Mouse (Mus musculus) hindbrain, embryonic 11.5 days (tissue): ENCODE results near the gene Prrc2a. TPM values are rescaled to one million over a fixed set of nuclear protein-coding genes. Genes with fewer than 3 reads are reported as not detected.
A peak's percentile ranks its signal among the peaks of the same experiment; 100 is the strongest.

ENCODE experiments used
- ATAC-seq: fragments of 200-750 bp; cut with Nextera tagmentation; 2 replicates; pipeline ENCODE4 v1.8.0; 2017; ENCODE audit warnings: mild to moderate bottlenecking, moderate TSS enrichment, moderate library complexity; ENCODE audit not compliant: low FRiP score
- DNase-seq: peaks from one replicate; pipeline ENCODE4 v3.0.0-alpha.2; 2015; ENCODE audit warnings: low spot score
- H3K27ac ChIP-seq: fragments of 300-500 bp; sonication (generic); 2 replicates; pipeline ENCODE4 v1.5.1; 2014; ENCODE audit warnings: mild to moderate bottlenecking, low read depth, low read length
- H3K27me3 ChIP-seq: fragments of 300-500 bp; sonication (generic); 2 replicates; pipeline ENCODE4 v1.6.1; 2014; ENCODE audit warnings: mild to moderate bottlenecking, low read length, moderate library complexity, mixed read lengths; ENCODE audit not compliant: control insufficient read depth, insufficient read depth
- H3K36me3 ChIP-seq: fragments of 300-500 bp; sonication (generic); 2 replicates; pipeline ENCODE4 v1.6.1; 2014; ENCODE audit warnings: mild to moderate bottlenecking, low read length, moderate library complexity, mixed read lengths; ENCODE audit not compliant: control insufficient read depth, insufficient read depth
- H3K4me1 ChIP-seq: fragments of 300-500 bp; sonication (generic); replicated peaks from 2 replicates; pipeline ENCODE4 v1.6.1; 2014; ENCODE audit warnings: low read length, mixed read lengths; ENCODE audit not compliant: control insufficient read depth, insufficient read depth
- H3K4me2 ChIP-seq: fragments of 300-500 bp; sonication (generic); replicated peaks from 2 replicates; pipeline ENCODE4 v1.6.1; 2014; ENCODE audit warnings: mild to moderate bottlenecking, low read depth, low read length
- H3K4me3 ChIP-seq: fragments of 300-500 bp; sonication (generic); 2 replicates; pipeline ENCODE4 v1.5.1; 2014; ENCODE audit warnings: low read depth, low read length
- H3K9ac ChIP-seq: fragments of 300-500 bp; sonication (generic); 2 replicates; pipeline ENCODE4 v1.6.1; 2014; ENCODE audit warnings: low read depth, low read length
- H3K9me3 ChIP-seq: fragments of 300-500 bp; sonication (generic); 2 replicates; pipeline ENCODE4 v1.6.1; 2016; ENCODE audit warnings: low read length; ENCODE audit not compliant: control insufficient read depth
- WGBS: fragments of 180-500 bp; shearing (Covaris S2); extraction: QIAGEN DNeasy Blood & Tissue Kit; methylation state at CpG from one replicate; pipeline ENCODE4 v1.1.7; 2014; 5-methylcytosine and 5-hydroxymethylcytosine counted together
- polyA plus RNA-seq: library from polyadenylated mRNA; unstranded; fragments of >200 nt; fragmentation: Nextera tagmentation; extraction: Ambion mirVana; gene quantifications from 2 replicates; pipeline ENCODE4 v1.2.1, GENCODE M21; 2014

The Prrc2a gene
- polyA plus RNA-seq, 1 experiment from 2014 or later: 205 TPM

- Histone ChIP-seq H3K4me2 (peak overlapping the region; percentile 78), H3K36me3 (peaks cover 11% of the 10 kb centered on the region), H3K9ac (peak overlapping the region; percentile 84), H3K27me3 (no peaks in the 10 kb centered on the region), H3K27ac (peak overlapping the region; percentile 90), H3K9me3 (no peaks in the 10 kb centered on the region), H3K4me1 (peaks cover 4% of the 10 kb centered on the region; the same call in 1 of the 2 replicates), H3K4me3 (peak overlapping the region; percentile 69)
- ATAC-seq (peak; percentile 81), DNase-seq (no peak)
- under 1% methylated on average over 43 of the region's 43 CpGs for whole genome bisulfite sequencing
These were observed 28.9 kb downstream of the Prrc2a start for GRCm38 (mm10) chr17:35135591-35136320.

DNA sequence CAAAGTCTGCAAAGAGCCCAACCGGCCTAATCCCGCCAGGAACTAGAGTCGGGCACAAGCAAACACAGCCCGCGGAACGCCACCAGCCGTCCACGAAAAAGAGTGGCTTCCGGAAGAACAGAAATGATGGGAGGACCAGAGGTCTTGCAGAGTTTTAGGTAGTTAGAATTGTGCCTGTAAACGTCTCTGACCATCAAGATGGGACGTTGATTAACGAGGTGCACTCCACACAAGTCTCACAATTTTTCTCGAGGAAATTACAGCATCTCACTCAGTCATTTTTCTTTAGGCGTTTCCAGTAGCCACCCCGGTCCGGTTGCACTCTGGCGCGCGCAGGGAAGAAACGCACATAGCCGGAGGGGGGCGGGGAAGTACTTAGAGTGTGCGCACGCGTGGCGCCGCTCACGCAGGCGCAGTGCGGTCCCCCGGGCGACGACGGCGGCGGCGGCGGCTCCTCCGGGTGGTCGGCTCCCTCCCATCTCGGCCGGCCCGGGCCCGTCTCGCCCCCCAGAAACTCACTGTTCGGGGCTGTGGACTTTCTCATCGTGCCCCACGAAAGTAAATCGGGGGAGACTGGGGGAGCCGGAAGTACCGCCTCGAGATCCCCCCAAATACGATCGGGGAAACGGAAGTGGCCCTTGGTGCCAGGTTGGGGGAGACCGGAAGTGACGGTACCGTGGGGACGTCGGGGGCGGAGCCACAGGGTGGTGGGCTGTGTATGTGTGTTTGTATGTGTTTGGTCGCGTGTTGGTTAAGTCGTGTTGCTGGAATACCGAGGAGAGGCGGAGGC lies 29.7 kb downstream of the Prrc2a start, which contains the start of gene Bag6:
Gene Bag6 (plus strand): TSS at position 378 of the 790 bp plus-strand sequence.
- DNase-seq (peak; percentile 97), ATAC-seq (peak; percentile 96)
- H3K27ac ChIP-seq: peak within 1 kb of the TSS; percentile 90
- H3K9ac ChIP-seq: peak within 1 kb of the TSS; percentile 84
- peak within 1 kb of the TSS; percentile 69 for H3K4me3 ChIP-seq
- H3K27me3 ChIP-seq: no peaks in the 10 kb centered on the region
- no peaks in the 10 kb centered on the region for H3K9me3 ChIP-seq
- peaks cover 8% of the 10 kb centered on the region; the same call in 1 of the 2 replicates for H3K36me3 ChIP-seq
- H3K4me2 ChIP-seq: peak within 1 kb of the TSS; percentile 78
- H3K4me1 ChIP-seq: peaks cover 4% of the 10 kb centered on the region; the same call in 1 of the 2 replicates
- under 1% methylated on average over 66 of the region's 66 CpGs for WGBS

GRCm38 (mm10) chr17:35133517-35133916 lies 31.2 kb downstream of the Prrc2a start:
- Histone ChIP-seq H3K27me3 (no peaks in the 10 kb centered on the region), H3K27ac (no peak overlapping the region), H3K4me2 (no peak overlapping the region), H3K4me1 (peaks cover 4% of the 10 kb centered on the region; the same call in 1 of the 2 replicates), H3K9ac (no peak overlapping the region), H3K9me3 (no peaks in the 10 kb centered on the region), H3K36me3 (peaks cover 1% of the 10 kb centered on the region; the same call in 1 of the 2 replicates), H3K4me3 (no peak overlapping the region)
- 94% methylated on average over 7 of the region's 7 CpGs for WGBS
- ATAC-seq (no peak), DNase-seq (no peak)

GRCm38 (mm10) chr17:35132174-35132560 lies 32.5 kb downstream of the Prrc2a start:
- WGBS: 76% methylated on average over 3 of the region's 3 CpGs
- H3K27ac ChIP-seq: no peak overlapping the region
- H3K27me3 ChIP-seq: no peaks in the 10 kb centered on the region
- DNase-seq (no peak), ATAC-seq (no peak)
- peaks cover 4% of the 10 kb centered on the region; the same call in 1 of the 2 replicates for H3K4me1 ChIP-seq
- no peaks in the 10 kb centered on the region for H3K9me3 ChIP-seq
- no peak overlapping the region for H3K4me3 ChIP-seq
- H3K4me2 ChIP-seq: no peak overlapping the region
- no peaks in the 10 kb centered on the region for H3K36me3 ChIP-seq
- no peak overlapping the region for H3K9ac ChIP-seq

GRCm38 (mm10) chr17:35131500-35132173 lies 33.1 kb downstream of the Prrc2a start, which contains the start of gene Apom:
Apom (minus strand) TSS chr17:35132050.
- DNase-seq: no peak
- no peak within 1 kb of the TSS for H3K27ac ChIP-seq
- no peak within 1 kb of the TSS for H3K4me3 ChIP-seq
- no peaks in the 10 kb centered on the region for H3K27me3 ChIP-seq
- WGBS: 79% methylated on average over 15 of the region's 15 CpGs
- no peaks in the 10 kb centered on the region for H3K36me3 ChIP-seq
- H3K4me2 ChIP-seq: no peak within 1 kb of the TSS
- no peaks in the 10 kb centered on the region for H3K9me3 ChIP-seq
- ATAC-seq: no peak
- no peak within 1 kb of the TSS for H3K9ac ChIP-seq
- peaks cover 3% of the 10 kb centered on the region; the same call in 1 of the 2 replicates for H3K4me1 ChIP-seq

DNA sequence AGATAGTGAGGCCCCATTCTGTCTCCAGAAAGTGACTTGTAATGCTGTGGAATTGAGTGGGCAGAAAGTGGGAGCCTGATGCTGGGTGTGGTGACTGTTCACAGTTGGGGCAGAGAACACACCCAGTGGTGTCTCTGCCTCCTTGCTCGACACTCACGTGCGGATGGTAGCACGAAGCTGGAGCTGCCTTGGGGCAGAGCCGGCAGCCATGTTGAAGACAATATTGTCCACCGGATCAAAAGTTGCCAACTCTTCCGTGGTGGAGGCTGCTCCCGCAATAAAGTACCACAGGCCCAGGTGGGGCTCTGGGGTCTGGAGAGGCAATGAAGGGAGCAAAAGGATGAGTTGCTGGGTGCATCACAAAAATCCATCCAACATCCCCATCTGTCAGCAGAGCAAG lies 33.7 kb downstream of the Prrc2a start:
- 89% methylated on average over 8 of the region's 8 CpGs for WGBS
- Histone ChIP-seq H3K9ac (no peak overlapping the region), H3K4me2 (no peak overlapping the region), H3K4me3 (no peak overlapping the region), H3K9me3 (no peaks in the 10 kb centered on the region), H3K4me1 (0 out of 2 replicates have a peak, but pooled peaks cover 2% of the 10 kb centered on the region), H3K36me3 (no peaks in the 10 kb centered on the region), H3K27ac (no peak overlapping the region), H3K27me3 (no peaks in the 10 kb centered on the region)
- no peak for ATAC-seq
- DNase-seq: no peak

DNA sequence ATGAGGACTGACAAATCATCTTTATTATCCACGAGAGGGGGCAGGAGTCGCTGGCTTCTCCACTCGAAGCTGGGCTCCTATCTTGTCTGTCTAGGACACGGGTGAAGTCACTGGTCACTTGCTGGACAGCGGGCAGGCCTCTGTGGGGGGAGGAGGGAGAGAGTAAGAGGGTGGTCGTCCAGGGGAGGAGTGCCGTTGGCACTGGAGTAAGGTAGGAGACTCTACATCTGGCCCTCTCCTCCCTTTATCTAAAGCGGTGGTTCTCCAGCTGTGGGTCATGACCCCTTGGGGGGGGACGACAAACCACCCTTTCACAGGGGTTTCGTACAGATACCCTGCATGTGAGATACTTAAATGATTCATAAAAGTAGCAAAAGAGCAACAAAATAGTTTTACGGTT lies 35.7 kb downstream of the Prrc2a start:
- Histone ChIP-seq H3K4me2 (no peak overlapping the region), H3K9ac (no peak overlapping the region), H3K27ac (no peak overlapping the region), H3K27me3 (no peaks in the 10 kb centered on the region), H3K4me1 (0 out of 2 replicates have a peak, but pooled peaks cover 2% of the 10 kb centered on the region), H3K4me3 (no peak overlapping the region), H3K36me3 (no peaks in the 10 kb centered on the region), H3K9me3 (no peaks in the 10 kb centered on the region)
- no peak for ATAC-seq
- 65% methylated on average over 11 of the region's 11 CpGs for WGBS
- DNase-seq: no peak

DNA sequence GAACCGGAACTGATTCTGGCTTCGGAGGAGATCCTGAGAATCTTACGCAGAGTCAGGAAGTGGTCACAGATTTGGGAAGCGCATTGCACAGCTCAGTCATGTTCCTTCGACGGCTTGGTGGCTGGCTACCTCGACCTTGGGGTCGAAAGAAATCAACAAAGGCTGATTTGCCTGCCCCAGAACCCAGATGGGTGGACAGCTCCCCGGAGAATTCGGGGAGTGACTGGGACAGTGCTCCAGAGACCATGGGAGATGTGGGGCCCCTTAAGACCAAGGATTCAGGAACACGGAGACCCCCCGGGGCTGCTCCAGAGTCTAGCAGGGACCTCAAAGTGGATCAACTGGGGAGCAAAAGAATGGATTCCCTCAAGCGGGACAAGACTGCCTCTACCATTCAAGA lies 37.7 kb downstream of the Prrc2a start:
- Histone ChIP-seq H3K9ac (no peak overlapping the region; the same call in 1 of the 2 replicates), H3K9me3 (no peaks in the 10 kb centered on the region), H3K27me3 (no peaks in the 10 kb centered on the region), H3K4me3 (peak overlapping the region; percentile 60; the same call in 1 of the 2 replicates), H3K36me3 (no peaks in the 10 kb centered on the region), H3K4me2 (peak overlapping the region; percentile 82), H3K27ac (no peak overlapping the region), H3K4me1 (0 out of 2 replicates have a peak, but pooled peaks cover 2% of the 10 kb centered on the region)
- DNase-seq (no peak), ATAC-seq (no peak)
- 69% methylated on average over 13 of the region's 13 CpGs for WGBS
